Mouse (Mus musculus) ES-E14 (cell line): ENCODE data around the gene Agbl5.

ENCODE experiments used
- CHD2 ChIP-seq: IDR thresholded peaks from 2 replicates; pipeline ENCODE4 v1.6.1; 2014; ENCODE audit warnings: mild to moderate bottlenecking, low read depth, low read length, inconsistent platforms
- HCFC1 ChIP-seq: IDR thresholded peaks from 2 replicates; pipeline ENCODE4 v1.6.1; 2012; ENCODE audit warnings: low read length, inconsistent platforms, borderline replicate concordance; ENCODE audit not compliant: insufficient read depth
- MAFK ChIP-seq: IDR thresholded peaks from 2 replicates; pipeline ENCODE4 v1.6.1; 2014; ENCODE audit warnings: mild to moderate bottlenecking, low read depth, low read length, inconsistent platforms; ENCODE audit not compliant: insufficient read depth
- ZC3H11A ChIP-seq: IDR thresholded peaks from 2 replicates; pipeline ENCODE4 v1.6.1; 2012; ENCODE audit warnings: low read depth, mild to moderate bottlenecking, inconsistent platforms, low read length, borderline replicate concordance
- ZNF384 ChIP-seq: IDR thresholded peaks from 2 replicates; pipeline ENCODE4 v1.6.1; 2012; ENCODE audit warnings: low read depth, low read length, inconsistent platforms

GRCm38 (mm10) chr5:30914101-30914635 lies 25.7 kb downstream of the Agbl5 start:
- TF ChIP-seq HCFC1 (no peak), ZC3H11A (no peak), MAFK (no peak), ZNF384 (no peak), CHD2 (no peak)
